Mouse (Mus musculus) heart, postnatal 0 days (tissue): ENCODE data around the gene Tgfb2.

Experiments
- CTCF ChIP-seq: IDR thresholded peaks from 2 replicates; pipeline ENCODE4 v1.5.1; 2016; ENCODE audit warnings: antibody characterized with exemption, control low read depth, low read depth
- EP300 ChIP-seq: IDR thresholded peaks from 2 replicates; pipeline ENCODE4 v1.6.1; 2016; ENCODE audit warnings: antibody characterized with exemption, low read depth

DNA sequence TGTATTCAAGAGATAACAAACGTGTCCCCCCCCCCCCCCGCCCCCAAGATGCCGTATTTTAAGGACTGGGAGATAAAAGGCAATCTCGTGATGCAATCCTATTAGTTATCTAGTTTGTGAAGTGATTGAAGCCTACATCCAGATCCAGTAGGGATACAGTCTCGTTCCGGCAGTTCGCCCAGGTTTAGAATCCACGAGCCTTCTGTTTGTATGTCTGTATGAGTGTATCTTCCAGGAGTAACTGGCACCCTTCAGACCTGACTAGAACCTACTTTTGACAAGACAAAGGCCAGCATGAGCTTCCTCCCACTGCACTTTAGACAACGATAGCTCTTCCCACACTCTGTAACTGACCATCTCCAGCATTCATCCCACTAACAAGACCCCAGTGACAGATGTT is 14.1 kb downstream of the Tgfb2 start:
- TF ChIP-seq CTCF (no peak), EP300 (no peak)
